Mouse (Mus musculus) layer of hippocampus, postnatal 14 days (tissue): Measurements from ENCODE around the gene Arf6. TPM values are rescaled to one million over a fixed set of nuclear protein-coding genes. Genes with fewer than 3 reads are reported as not detected.
"Not testable (repeated sequence)": the region's sequence is repeated elsewhere in the genome, so short reads cannot be mapped to it uniquely, and the experiment has no call there.

Experiments
- DNase-seq, 2 experiments: peaks; one replicate each; pipeline ENCODE4 v3.0.0; 2021 to 2022; ENCODE audit warnings: low spot score in 2 of 2, mixed read lengths in 1 of 2
- long read RNA-seq, 2 experiments: library from polyadenylated mRNA; stranded (forward); transcript quantifications; one replicate each; pipeline ENCODE4 v2.0.0; 2021
- total RNA-seq, 2 experiments: library from RNA; stranded (reverse); gene quantifications; 2 replicates each; pipeline ENCODE4 v1.2.3; 2021

Arf6 gene
- total RNA-seq, result 10 to 100 TPM; 52.7 to 54.7 TPM
- long read RNA-seq, experiment 1, transcript Arf6-201 (2 exons, 1,534 nt), result major isoform, 53 of 59 reads
- long read RNA-seq, experiment 1, partial matches to known transcripts, result 0 of 59 reads
- long read RNA-seq, experiment 1, other reads (novel, unspliced or antisense), result 6 of 59 reads
- long read RNA-seq, experiment 2, transcript Arf6-201 (2 exons, 1,534 nt), result major isoform, 52 of 67 reads
- long read RNA-seq, experiment 2, partial matches to known transcripts, result 0 of 67 reads
- long read RNA-seq, experiment 2, other reads (novel, unspliced or antisense), result 15 of 67 reads

DNA sequence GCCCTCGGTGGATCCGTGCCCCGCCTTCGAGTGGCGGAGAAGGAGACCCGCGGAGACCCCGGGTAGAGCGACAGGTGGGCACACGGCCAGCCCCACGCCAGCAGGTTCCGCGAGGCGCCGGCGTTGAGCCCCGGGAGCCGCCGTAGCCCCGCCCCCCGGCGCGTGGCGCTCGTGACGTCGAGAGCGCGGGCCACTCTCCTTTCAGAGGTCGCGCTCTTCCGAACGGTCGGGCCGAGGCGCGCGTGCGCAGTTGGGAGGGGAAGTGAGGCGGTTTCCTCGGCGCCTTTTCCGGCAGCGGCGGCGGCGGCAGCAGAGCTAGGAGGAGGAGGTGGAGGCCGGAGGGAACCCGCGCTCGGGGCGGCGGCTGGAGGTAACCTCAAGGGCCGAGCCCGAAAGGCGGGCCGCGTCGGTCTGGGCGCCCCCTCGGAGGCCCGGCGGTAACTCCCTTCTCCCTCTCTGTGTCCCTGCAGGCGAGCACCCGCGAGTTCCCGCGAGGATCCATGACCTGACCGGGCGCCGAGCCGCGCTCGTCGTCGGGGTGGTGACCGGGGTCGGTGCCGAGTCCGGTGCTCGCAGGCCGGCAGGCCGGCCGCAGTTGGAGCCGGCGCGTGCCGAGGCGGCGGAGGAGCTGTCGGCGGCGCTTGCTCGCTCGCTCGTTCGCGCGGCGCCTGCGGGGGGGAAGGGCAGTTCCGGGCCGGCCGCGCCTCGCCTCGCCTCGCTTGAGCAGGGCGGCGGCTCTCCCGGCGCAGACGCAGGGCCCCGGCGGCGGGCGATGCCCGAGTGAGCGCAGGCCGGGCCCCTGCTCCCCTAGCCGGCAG, at the start of gene Arf6, which contains the start of gene Gm9887:
TSS of gene Arf6 (plus strand) at position 297 of the 818 bp plus-strand sequence.
TSS of gene Gm9887 (minus strand) at position 605 of the 818 bp plus-strand sequence.
- DNase-seq, result peak; percentile 97

GRCm38 (mm10) chr12:69331187-69331586, 40.8 kb upstream of the Arf6 start:
- no peak for DNase-seq

GRCm38 (mm10) chr12:69332147-69332546, 39.8 kb upstream of the Arf6 start:
- DNase-seq, result no peak

DNA sequence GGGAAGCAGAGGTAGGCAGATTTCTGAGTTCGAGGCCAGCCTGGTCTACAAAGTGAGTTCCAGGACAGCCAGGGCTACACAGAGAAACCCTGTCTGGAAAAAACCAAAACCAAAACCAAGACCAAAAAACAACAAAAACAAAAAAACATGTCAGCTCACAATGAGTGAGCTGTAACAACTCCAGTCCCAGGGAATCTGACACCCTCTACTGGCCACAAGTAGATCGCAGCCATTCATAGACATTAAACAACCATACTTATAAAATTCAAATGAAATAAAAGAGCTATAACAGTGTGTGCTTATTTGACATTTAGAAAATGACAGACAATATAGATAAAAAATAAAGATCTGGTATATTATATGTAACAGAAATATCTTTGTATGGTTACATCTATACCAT, 38.4 kb upstream of the Arf6 start:
- no peak for DNase-seq

DNA sequence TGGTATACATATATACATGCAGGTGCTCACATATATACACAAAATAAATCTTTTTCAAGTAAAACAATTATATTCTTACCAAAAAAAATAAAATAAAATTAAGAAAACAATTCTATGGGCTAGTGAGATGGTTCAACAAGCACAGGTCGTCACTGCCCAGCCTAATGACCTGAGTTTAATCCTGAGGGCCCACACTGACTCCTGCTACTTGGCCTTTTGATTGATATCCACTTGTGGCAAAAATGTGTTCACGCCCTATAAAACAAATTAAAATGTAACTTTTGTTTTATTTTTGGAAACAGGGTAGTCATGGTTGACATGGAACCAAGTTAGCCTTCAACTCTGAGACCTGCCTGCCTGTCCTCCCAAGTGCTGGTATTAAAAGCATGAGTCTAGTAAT, 22.0 kb upstream of the Arf6 start:
- DNase-seq, result no peak

- no peak for DNase-seq
These were observed 20.3 kb upstream of the Arf6 start for GRCm38 (mm10) chr12:69351685-69352084.

DNA sequence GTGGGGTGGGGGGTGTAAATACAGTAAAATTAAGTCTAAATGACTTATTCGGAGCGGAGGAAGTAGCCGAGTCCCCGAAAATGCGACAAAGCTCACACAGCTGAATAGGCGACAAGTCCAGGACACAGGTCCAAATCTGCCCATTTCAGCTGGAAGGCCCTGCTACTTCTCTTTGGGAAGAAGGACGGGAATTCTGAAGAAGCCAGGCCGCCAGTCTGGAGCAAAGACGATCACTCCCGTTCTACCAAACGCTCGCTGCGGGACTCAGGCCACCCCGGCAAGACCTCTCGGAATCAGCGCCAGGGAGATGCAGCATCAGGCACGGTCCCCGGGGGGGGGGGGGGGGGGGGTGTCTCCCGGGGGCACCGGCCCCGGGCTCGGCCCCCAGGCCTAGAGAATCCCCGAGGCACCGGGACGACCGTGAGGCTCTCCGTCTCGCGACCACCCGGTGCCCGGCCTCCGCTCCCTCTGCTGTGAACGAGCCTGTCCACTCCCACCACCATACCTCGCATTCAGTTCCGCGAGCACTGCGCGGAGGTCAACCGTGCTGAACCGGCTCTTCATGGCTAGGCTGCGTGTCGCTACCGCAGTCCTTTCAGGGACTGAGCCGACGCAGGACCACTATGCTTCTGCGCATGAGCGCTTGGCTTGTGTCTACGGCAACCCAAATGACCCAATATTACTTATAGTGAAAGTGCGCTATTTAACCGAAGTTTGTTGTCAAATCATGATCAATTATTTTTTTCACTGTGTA, 15.2 kb upstream of the Arf6 start, which contains the start of gene Nemf:
TSS of gene Nemf (minus strand) at position 620 of the 754 bp plus-strand sequence.
- DNase-seq, result peak; percentile 76 to 94

DNA sequence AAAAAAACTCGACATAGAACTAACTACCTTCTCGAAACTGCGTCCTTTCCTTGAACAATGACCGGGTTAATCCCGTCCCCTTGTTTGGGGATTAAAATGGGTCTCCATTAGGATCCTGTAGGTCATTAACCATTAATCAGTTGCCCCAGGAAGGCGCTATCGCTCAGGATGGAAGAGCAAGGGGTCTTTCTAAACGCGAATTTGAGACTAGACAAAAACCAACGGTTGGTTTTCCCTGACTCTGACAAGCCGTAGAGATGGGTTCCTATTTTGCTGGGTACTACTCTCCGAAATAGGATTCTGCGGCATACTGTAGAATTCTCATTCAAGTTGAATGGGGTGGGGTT, 14.7 kb upstream of the Arf6 start:
- no peak for DNase-seq

- DNase-seq, result peak; percentile 63 to 84
These were observed 11.3 kb upstream of the Arf6 start for GRCm38 (mm10) chr12:69360655-69360996.

- DNase-seq, result peak; percentile 99
These were observed 10.7 kb upstream of the Arf6 start for GRCm38 (mm10) chr12:69360997-69361899.

- no peak for DNase-seq
These were observed 10.0 kb upstream of the Arf6 start for GRCm38 (mm10) chr12:69361919-69362318.

DNA sequence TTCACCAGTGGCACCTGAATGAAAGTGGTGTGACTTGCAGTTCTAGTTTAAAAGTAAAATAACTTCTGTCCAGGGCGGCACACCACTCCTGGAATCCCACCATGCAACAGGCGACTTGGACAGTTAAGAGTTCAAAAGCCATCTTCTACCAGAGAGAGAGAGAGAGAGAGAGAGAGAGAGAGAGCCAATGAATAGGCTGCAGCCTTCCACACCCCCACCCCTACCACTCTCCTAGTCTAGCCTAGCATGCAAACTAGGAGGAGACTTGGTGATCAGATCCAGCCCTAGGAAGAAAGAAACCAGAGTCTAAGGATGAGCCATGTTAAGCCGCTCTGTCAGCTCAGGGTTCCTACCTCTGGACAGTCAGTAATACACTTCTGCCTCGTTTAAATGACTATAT, 9.6 kb upstream of the Arf6 start:
- no peak for DNase-seq

GRCm38 (mm10) chr12:69363110-69363509, 8.8 kb upstream of the Arf6 start:
- DNase-seq, result not testable (repeated sequence)

DNA sequence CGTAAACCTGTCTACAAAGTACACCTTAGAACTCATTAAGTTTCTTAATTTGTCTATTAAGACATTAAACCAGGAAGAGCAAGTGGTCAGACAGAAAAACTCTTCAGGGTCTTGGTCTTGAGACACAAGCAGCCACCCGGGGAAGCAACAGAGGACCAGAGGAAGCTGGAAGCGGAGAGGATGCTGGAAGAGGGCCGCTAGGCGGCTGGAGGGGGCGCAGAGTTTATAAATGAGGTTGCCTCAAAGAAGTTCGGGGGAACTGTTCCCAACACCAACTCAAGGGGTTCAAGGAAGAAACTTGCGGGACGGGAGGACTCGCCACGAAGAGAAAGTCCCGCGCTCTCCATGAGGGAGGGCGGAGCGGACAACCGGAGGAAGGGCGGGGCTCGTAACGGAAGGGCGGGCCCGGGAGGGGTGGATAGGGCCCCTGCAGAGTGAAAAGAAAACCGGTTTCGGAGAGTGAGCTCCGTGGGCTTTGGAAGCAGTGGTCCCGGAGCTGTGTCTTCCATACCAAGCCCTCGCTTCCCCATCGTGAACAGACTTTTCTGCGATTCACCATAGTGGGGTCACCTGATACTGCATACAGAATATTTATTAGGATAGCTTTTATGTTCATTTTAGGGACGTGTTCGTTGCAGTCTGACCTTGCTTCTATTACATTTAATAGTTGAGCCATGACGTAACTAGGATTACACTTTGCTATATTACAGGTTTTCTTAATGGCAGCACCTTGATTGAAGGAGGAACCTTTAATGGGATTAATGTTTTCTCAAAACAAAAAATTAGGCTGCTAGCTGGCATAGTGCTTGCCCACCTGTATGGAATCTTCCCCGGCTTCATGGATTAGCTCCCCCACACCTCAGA, 7.8 kb upstream of the Arf6 start:
- DNase-seq, result peak; percentile 37 to 54

DNA sequence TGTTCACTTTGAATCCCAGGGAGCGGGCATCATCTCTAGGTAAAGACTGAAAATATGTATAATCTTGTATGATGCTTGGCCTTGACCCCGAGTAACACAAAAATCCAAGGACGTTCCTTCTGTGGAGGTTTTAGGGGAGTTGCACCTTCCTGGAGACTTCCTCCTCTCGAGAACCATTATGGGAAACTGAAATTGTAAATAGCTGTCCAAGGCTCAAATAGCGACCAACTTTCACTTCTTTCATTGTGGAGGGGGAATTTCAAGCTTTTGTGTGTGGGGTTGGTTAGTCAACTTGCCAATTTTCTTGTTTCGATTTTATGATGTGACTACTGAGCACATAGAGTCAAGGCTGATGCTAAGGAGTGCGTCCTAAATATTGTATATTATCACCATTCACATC, 6.2 kb upstream of the Arf6 start:
- DNase-seq, result no peak

- DNase-seq, result no peak
These were observed 5.5 kb upstream of the Arf6 start for GRCm38 (mm10) chr12:69366424-69366823.

DNA sequence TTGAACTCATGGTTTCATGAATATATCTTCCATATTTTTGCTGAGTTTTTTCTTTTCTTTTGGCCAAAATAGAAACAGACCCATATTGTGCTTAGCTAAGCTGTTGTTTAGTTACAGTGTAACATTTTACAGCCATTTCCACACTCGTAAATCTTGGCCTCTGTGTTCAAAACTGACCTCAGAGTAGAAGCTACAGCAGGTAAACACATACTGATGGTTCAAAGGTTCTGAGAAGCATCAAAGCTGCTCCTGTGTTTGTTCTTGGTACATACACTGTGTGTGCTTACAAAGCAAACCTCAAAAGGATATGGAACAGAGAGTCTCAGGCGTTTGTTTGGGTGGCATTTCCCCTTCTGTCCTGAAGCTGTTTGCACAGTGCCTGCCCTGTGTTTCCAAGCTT, 4.4 kb upstream of the Arf6 start:
- no peak for DNase-seq

GRCm38 (mm10) chr12:69370936-69371335, 1.0 kb upstream of the Arf6 start:
- DNase-seq, result no peak

DNA sequence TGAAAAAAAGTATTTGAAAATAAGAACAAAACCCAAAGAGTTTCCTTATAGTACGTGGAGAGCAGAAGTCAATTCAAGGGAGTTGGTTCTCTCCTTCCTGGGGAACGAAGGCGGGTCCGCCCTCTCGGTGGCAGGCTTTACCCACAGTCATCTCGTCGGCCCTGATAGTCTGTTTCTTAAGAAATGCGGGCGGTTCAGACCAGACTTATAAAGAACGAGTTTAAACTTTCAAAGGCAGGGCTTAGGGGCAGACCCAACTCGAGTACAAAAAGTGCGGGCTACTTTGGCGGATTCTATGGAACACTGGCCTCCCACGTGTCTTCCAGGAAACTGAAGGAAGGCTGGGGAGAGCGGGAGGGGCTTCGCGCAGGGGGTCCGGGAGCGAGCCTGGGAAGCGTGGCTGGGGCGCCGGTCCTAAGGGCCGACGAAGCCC, 513 bp upstream of the Arf6 start:
- DNase-seq, result no peak
